Mouse (Mus musculus) granulocyte monocyte progenitor cell, adult 5-6 weeks (primary cell): ENCODE measurements around the gene Fut8. TPM values are rescaled to one million over a fixed set of nuclear protein-coding genes. Genes with fewer than 3 reads are reported as not detected.
"Not testable (repeated sequence)": the region's sequence is repeated elsewhere in the genome, so short reads cannot be mapped to it uniquely, and the experiment has no call there.

ENCODE experiments used
- ATAC-seq: replicated peaks from 2 replicates; pipeline ENCODE4 v1.8.0; 2016; ENCODE audit warnings: mild to moderate bottlenecking, moderate TSS enrichment, inconsistent platforms; ENCODE audit not compliant: poor library complexity, severe bottlenecking
- total RNA-seq, 2 experiments: library from RNA; stranded (forward) in 1 of 2; stranded (reverse) in 1 of 2; fragments of 200-712, 200-1000 nt in 1 of 2; fragments of >200 nt in 1 of 2; fragmentation: Nextera tagmentation in 1 of 2; gene quantifications; 2 replicates each; pipeline ENCODE4 v1.2.3; 2014 to 2017

The Fut8 gene
- total RNA-seq, 2 experiments from 2014 or later = 114 to 169 TPM

- no peak for ATAC-seq
Observed at GRCm38 (mm10) chr12:77484761-77485160, 246.8 kb downstream of the Fut8 start.

- ATAC-seq = no peak
Observed at GRCm38 (mm10) chr12:77491478-77491877, 253.6 kb downstream of the Fut8 start.

DNA sequence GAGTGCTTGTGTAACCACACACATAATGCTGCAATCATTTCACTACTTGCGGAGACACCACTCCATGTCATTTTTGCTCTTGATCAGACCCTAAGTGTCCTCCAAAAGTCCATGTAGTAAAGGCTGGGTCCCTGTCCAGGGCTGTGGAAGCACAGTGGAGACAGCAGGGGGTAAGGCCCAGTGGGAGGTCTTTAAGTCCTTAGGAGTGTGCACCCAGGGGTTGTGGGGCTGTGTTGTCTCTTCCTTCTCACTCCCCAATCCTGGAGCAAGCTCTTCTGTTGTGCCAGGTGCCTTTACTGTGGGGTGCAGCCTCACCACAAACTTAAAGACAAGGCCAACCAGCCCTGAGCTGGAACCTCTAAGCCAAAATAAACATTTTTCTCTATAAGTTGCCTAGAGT, 257.9 kb downstream of the Fut8 start:
- ATAC-seq = no peak

GRCm38 (mm10) chr12:77498153-77498552, 260.2 kb downstream of the Fut8 start:
- no peak for ATAC-seq

- peak; percentile 40 for ATAC-seq
Observed at GRCm38 (mm10) chr12:77500439-77501055, 262.6 kb downstream of the Fut8 start.

DNA sequence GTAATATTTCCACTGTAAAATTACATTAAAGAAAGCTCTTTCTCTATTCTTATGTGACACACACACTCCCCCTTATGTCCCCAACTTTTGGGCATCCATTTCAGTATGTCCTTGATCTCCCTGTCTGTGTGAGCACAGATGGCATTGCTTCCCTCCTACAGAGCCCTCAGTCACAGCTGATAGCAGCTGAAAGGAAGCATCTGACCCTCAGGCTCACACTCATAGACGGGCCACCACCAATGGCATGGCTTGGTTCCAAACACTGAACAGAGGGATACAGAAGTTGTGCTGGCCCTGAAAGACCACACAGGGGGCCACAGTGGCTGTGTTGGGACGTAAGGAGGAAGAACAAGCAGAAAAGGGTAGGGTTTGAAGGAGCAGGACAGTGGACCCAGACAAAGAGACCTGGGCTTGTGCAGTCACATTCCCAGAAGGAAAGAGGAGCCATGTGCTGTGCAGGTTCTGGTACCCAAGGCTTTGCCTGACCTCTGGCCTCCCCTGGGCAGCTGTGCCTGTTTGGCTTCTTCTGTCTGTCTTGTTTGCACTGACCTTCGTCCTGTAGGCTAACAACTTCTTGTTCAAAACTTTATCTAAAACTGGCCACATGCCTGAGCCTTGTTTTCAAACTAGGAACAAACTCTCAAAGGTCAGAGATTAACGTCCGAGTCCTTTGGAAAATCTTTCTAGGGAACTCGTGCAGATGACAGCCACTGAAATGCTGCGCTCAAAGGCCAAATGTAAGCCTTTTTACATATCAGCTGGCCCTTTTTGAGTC, 263.7 kb downstream of the Fut8 start:
- no peak for ATAC-seq

GRCm38 (mm10) chr12:77502243-77502642, 264.3 kb downstream of the Fut8 start:
- no peak for ATAC-seq

- ATAC-seq = no peak
Observed at GRCm38 (mm10) chr12:77505431-77505830, 267.5 kb downstream of the Fut8 start.

DNA sequence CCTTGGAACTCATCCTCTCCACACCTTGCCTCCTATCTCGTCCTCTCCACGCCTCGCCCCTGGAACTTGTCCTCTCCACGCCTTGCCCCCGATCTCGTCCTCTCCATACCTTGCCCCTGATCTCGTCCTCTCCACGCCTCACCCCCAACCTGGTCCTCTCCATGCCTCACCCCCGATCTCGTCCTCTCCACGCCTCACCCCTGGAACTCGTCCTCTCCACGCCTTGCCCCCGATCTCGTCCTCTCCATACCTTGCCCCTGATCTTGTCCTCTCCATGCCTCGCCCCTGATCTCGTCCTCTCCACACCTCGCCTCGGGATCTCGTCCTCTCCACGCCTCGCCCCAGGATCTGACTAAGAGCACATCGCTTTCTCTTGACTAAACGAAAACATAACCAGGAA, 269.8 kb downstream of the Fut8 start:
- ATAC-seq = no peak

GRCm38 (mm10) chr12:77510758-77511157, 272.8 kb downstream of the Fut8 start:
- ATAC-seq = no peak

DNA sequence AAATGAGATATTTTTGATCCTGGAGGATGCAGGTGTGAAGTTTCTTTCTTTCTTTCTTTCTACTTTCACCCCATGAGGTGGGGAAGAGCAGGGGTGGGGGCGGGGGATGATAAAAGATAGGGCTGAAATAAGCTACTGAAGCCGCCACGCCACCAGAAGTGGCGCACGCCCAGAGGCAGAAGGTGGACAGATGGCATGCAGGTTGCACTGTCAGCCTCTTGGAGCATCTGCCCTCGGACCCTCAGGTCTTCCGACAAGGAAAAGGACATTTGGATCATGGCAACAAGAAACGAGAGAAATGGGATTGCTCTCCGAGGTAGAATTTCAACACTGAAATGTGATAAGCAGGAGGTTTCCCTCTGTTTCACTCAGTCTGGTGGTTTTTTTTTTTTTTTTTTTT, 273.3 kb downstream of the Fut8 start:
- ATAC-seq = no peak

DNA sequence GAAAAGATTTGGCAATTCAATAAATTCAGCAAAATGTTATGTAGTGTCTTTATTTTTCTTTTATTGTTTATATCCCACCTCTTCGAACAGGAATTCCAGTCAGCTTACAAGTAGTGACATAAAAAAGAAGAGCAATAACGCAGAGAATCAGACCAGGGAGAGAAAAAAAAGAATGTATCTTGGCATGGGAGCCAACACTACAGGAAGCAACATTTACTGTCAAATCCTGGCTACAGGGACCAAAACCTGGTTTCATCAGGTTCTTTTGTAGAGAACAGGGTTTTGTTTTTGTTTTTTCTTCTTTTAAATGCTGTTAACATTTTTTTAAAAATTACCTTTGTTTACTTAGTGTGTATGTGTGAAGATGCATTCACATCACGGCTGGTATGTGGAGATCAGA, 273.7 kb downstream of the Fut8 start:
- no peak for ATAC-seq

DNA sequence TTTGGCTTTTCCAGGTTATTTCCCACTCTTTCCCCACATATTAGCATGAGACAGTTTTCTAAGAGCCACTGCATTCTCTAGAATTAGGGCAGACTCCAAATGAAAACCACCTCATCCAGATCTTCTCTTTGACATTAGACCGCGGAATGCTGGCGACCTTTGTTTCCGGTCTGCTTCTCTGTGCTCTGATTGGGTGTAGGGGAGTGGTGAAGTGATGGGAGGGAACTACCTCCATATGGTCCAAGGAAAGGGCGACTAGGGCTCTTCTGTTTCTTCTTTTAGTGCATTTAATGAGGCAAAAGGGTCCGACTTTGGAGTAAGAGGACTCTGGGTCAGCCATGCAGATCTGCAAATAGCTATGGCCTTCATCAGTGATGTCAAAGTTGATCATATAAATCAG, 278.9 kb downstream of the Fut8 start:
- ATAC-seq = no peak

DNA sequence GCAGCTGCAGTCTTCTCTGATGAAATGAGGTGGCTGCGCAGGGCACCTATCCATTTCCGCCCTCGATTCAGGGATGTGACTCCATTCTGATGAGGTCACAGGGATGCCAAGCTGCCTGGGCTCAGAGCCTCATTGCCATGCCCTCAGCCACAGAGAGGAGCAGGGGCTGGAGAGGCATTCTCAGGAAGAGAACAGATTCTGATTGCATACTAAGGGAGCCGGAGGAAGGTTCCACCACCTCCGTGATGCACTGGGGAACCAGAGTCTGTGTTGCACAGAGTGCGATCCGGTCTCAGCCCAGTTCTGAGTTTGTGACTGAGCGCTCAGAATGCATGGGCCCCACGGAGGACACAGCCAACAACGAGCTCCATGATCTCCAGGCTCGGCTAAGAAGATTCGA, 279.8 kb downstream of the Fut8 start:
- ATAC-seq = no peak

- no peak for ATAC-seq
Observed at GRCm38 (mm10) chr12:77519534-77520102, 281.7 kb downstream of the Fut8 start.

DNA sequence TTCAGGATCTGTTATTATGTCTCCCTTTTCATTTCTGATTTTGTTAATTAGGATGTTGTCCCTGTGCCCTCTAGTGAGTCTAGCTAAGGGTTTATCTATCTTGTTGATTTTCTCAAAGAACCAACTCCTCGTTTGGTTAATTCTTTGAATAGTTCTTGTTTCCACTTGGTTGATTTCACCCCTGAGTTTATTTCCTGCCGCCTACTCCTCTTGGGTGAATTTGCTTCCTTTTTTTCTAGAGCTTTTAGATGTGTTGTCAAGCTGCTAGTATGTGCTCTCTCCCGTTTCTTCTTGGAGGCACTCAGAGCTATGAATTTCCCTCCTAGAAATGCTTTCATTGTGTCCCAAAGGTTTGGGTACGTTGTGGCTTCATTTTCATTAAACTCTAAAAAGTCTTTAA, 286.1 kb downstream of the Fut8 start:
- not testable (repeated sequence) for ATAC-seq
